ENCODE assay signal across 16 mouse cellular contexts in genomic region chr15:85603422-85603821, GRCm38 (mm10). TPM values are rescaled to one million over a fixed set of nuclear protein-coding genes. Genes with fewer than 3 reads are reported as not detected.
DNase-seq lines count a peak whose midpoint lies in the region; ATAC-seq lines count a peak whose summit lies in the region.
"Had no signal": no experiment of that assay in that cellular context is flagged by ENCODE, and none has a peak within 500 bp of the region (broad histone marks: within the 10 kb centered on the region; RNA-seq: fewer than 3 reads in every experiment).

No protein-coding gene starts in this region.

- DNase-seq in adrenal gland, postnatal 14 days, result peak; percentile 51
- no peak for DNase-seq in adrenal gland, postnatal 25 days
- DNase-seq in lung, adult 18-20 months, result peak; percentile 62 to 80
- no peak for DNase-seq in lung, postnatal 14 days
- DNase-seq in heart, postnatal 10 days, result peak; percentile 62 to 65
- DNase-seq in lung, postnatal 4 days, result peak; percentile 70 to 75
- DNase-seq in right cerebral cortex, postnatal 25 days, result no peak
- DNase-seq: cerebellum, adult 9-11 months; layer of hippocampus, postnatal 36 days; liver, postnatal 0 days had no signal

- no peak overlapping the region for H3K9ac ChIP-seq in intestine, embryonic 16.5 days (ENCODE audit: low read depth, low read length)
- H3K9ac ChIP-seq: limb, embryonic 12.5 days; liver, postnatal 0 days had no signal

- no peak overlapping the region for H3K4me2 ChIP-seq in intestine, embryonic 16.5 days (ENCODE audit: low read depth, low read length)
- H3K4me2 ChIP-seq: limb, embryonic 12.5 days had no signal

- no peaks in the 10 kb centered on the region for H3K9me3 ChIP-seq in intestine, embryonic 16.5 days (ENCODE audit: control insufficient read depth, low read length)
- H3K9me3 ChIP-seq: embryonic facial prominence, embryonic 10.5 days; limb, embryonic 12.5 days; midbrain, embryonic 10.5 days had no signal

- no peak overlapping the region for H3K27ac ChIP-seq in intestine, embryonic 16.5 days (ENCODE audit: low read length)
- H3K27ac ChIP-seq: embryonic facial prominence, embryonic 10.5 days; limb, embryonic 12.5 days; midbrain, embryonic 10.5 days had no signal

- 42% methylated on average over 5 of the region's 5 CpGs for WGBS in intestine, embryonic 16.5 days

- H3K36me3 ChIP-seq in intestine, embryonic 16.5 days (ENCODE audit: control insufficient read depth, insufficient read depth, low read length), result no peaks in the 10 kb centered on the region
- H3K36me3 ChIP-seq: embryonic facial prominence, embryonic 10.5 days; limb, embryonic 12.5 days; midbrain, embryonic 10.5 days had no signal

- ATAC-seq in intestine, embryonic 16.5 days, result no peak
- ATAC-seq: activated CD4-positive, CD25-positive, alpha-beta regulatory T cell, adult 4 months; intestine, postnatal 0 days; liver, postnatal 0 days had no signal

- intact Hi-C loops in heart, postnatal 10 days (cut with DNase I), result no loop called here

- peaks cover 22% of the 10 kb centered on the region for H3K4me1 ChIP-seq in intestine, embryonic 16.5 days (ENCODE audit: control insufficient read depth, insufficient read depth, low read length)

- H3K27me3 ChIP-seq in intestine, embryonic 16.5 days (replicated peaks; ENCODE audit: control insufficient read depth, insufficient read depth, low read length), result no peaks in the 10 kb centered on the region
- H3K27me3 ChIP-seq: limb, embryonic 12.5 days had no signal

- H3K4me3 ChIP-seq in intestine, embryonic 16.5 days (ENCODE audit: low read length), result no peak overlapping the region
- H3K4me3 ChIP-seq: embryonic facial prominence, embryonic 10.5 days; limb, embryonic 12.5 days; midbrain, embryonic 10.5 days had no signal

RNA-seq across cellular contexts. Expression of gene Wnt7b, which starts 21.1 kb away (rescaled TPM):
- total RNA-seq in adrenal gland, postnatal 14 days (2021), result 0.30 and 0.75 TPM in 2 replicates
- 0.55 and 1.2 TPM in 2 replicates for total RNA-seq in adrenal gland, postnatal 25 days (2021)
- under 1 TPM; 0.22 to 0.25 TPM for total RNA-seq in heart, postnatal 10 days (2021)
- polyA plus RNA-seq in intestine, embryonic 16.5 days (2015; fragmentation: Nextera tagmentation; extraction: Ambion mirVana), result 0.66 and 0.71 TPM in 2 replicates
- polyA plus RNA-seq: activated CD4-positive, CD25-positive, alpha-beta regulatory T cell, adult 4 months had no signal

Comparison
In these comparisons a context has a peak if more than half of its experiments do, and no peak if none do; other contexts are left out.
1. DNase-seq: peak in adrenal gland, postnatal 14 days (single experiment), lung, adult 18-20 months (2 of 2), heart, postnatal 10 days (2 of 2) and lung, postnatal 4 days (2 of 2); none in adrenal gland, postnatal 25 days (single experiment), lung, postnatal 14 days (single experiment) and right cerebral cortex, postnatal 25 days (single experiment).